8 mouse cellular contexts compared by ENCODE assay signal in the genomic region with DNA sequence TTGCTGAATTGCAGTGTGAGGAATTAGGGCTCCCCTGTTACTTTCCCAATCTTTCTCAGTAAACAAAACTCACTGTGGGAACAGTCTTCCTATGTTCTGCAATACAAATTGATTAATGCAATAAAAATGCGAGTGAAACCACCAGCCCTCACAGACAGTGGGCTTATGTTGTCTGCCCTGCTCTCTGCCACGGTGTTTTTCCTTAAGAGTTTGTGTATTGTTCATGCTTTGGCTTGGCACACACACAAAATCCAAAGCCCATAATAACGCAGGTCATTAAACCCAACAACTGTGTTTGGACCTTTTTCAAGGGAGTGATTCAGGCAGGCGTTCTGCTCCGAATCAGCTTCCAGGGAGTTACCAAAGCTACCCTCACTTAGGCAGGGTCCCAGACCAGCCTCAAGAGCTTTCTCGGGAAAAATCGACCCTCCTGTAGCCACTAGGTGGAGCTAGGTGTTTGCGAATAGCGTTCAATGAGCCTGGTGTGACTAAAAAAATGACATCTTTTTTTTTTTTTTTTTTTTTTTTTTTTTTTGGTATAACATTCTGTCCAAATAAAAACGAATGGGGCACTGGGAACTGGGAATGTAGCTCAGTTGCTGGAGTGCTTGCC. TPM values are rescaled to one million over a fixed set of nuclear protein-coding genes. Genes with fewer than 3 reads are reported as not detected.
A peak's percentile ranks its signal among the peaks of the same experiment; 100 is the strongest.
DNase-seq lines count a peak whose midpoint lies in the region; ATAC-seq and TF ChIP-seq lines count a peak whose summit lies in the region.

No protein-coding gene starts in this region.

- peak; percentile 82 for TF ChIP-seq CTCF in midbrain, postnatal 0 days (IDR thresholded peaks at IDR 0.05)

- DNase-seq in 3T3-L1 (ENCODE audit: low read depth, low spot score) (peak; percentile 88), NIH3T3 (ENCODE audit: low read depth) (peak; percentile 91)
- peak; percentile 63 to 75 for DNase-seq in cerebellum, postnatal 25 days
- peak; percentile 66 for DNase-seq in gastrocnemius, adult 18-20 months (ENCODE audit: low spot score)
- DNase-seq in left cerebral cortex, postnatal 4 days = peak; percentile 67
- peak; percentile 84 for DNase-seq in midbrain, postnatal 0 days (ENCODE audit: low spot score)
- DNase-seq in splenic B cell, adult 2 months (ENCODE audit: low read depth, low spot score) = peak; percentile 67

- intact Hi-C loops in left cerebral cortex, postnatal 4 days (cut with DNase I) = no loop called here

- H3K27ac ChIP-seq in intestine, embryonic 16.5 days (ENCODE audit: low read length) = no peak overlapping the region
- H3K27ac ChIP-seq in midbrain, postnatal 0 days (ENCODE audit: low read depth, low read length) = no peak overlapping the region

- 13% methylated on average over 10 of the region's 10 CpGs for WGBS in intestine, embryonic 16.5 days
- WGBS in midbrain, postnatal 0 days = 15% methylated on average over 10 of the region's 10 CpGs

- no peaks in the 10 kb centered on the region for H3K36me3 ChIP-seq in intestine, embryonic 16.5 days (ENCODE audit: control insufficient read depth, insufficient read depth, low read length)
- no peaks in the 10 kb centered on the region for H3K36me3 ChIP-seq in midbrain, postnatal 0 days (ENCODE audit: insufficient read depth, low read length)
- no peaks in the 10 kb centered on the region for H3K36me3 ChIP-seq in splenic B cell, adult 2 months (ENCODE audit: control insufficient read depth, insufficient read depth, low read length, poor library complexity, severe bottlenecking)

- peak; percentile 21; the same call in 1 of the 2 replicates for ATAC-seq in intestine, embryonic 16.5 days
- no peak for ATAC-seq in midbrain, postnatal 0 days (ENCODE audit: low FRiP score)

- no peak overlapping the region for H3K9ac ChIP-seq in intestine, embryonic 16.5 days (ENCODE audit: low read depth, low read length)
- H3K9ac ChIP-seq in midbrain, postnatal 0 days (replicated peaks; ENCODE audit: low read length, poor library complexity, severe bottlenecking) = no peak overlapping the region

- H3K27me3 ChIP-seq in intestine, embryonic 16.5 days (replicated peaks; ENCODE audit: control insufficient read depth, insufficient read depth, low read length) = no peaks in the 10 kb centered on the region
- H3K27me3 ChIP-seq in midbrain, postnatal 0 days (ENCODE audit: insufficient read depth, low read length) = peaks cover 3% of the 10 kb centered on the region; the same call in 1 of the 2 replicates
- H3K27me3 ChIP-seq in splenic B cell, adult 2 months (ENCODE audit: control insufficient read depth, insufficient read depth, low read length, poor library complexity, severe bottlenecking) = no peaks in the 10 kb centered on the region

- no peaks in the 10 kb centered on the region for H3K9me3 ChIP-seq in intestine, embryonic 16.5 days (ENCODE audit: control insufficient read depth, low read length)
- no peaks in the 10 kb centered on the region for H3K9me3 ChIP-seq in midbrain, postnatal 0 days (ENCODE audit: low read length)

- no peak overlapping the region for H3K4me3 ChIP-seq in intestine, embryonic 16.5 days (ENCODE audit: low read length)
- no peak overlapping the region for H3K4me3 ChIP-seq in midbrain, postnatal 0 days (ENCODE audit: low read depth, low read length)

- 0 out of 2 replicates have a peak, but pooled peaks cover 3% of the 10 kb centered on the region for H3K4me1 ChIP-seq in intestine, embryonic 16.5 days (ENCODE audit: control insufficient read depth, insufficient read depth, low read length)
- H3K4me1 ChIP-seq in midbrain, postnatal 0 days (ENCODE audit: insufficient read depth, low read length) = no peaks in the 10 kb centered on the region

- H3K4me2 ChIP-seq in intestine, embryonic 16.5 days (ENCODE audit: low read depth, low read length) = no peak overlapping the region
- no peak overlapping the region for H3K4me2 ChIP-seq in midbrain, postnatal 0 days (ENCODE audit: low read depth, low read length, poor library complexity, severe bottlenecking)

RNA-seq across cellular contexts. Expression of a gene that starts 36.1 kb away (rescaled TPM):
- total RNA-seq in gastrocnemius, adult 18-20 months (2021) = 1 to 10 TPM in 1 of 2 experiments, under 1 TPM in 1; 0.82 to 1.7 TPM
- polyA plus RNA-seq in intestine, embryonic 16.5 days (2015; fragmentation: Nextera tagmentation; extraction: Ambion mirVana) = 0.16 and 0.18 TPM in 2 replicates
- 10 to 100 TPM; 10.6 to 11.7 TPM for total RNA-seq in left cerebral cortex, postnatal 4 days (2021)
- 4.1 and 5.1 TPM in 2 replicates for total RNA-seq in midbrain, postnatal 0 days (2014; rRNA removed)
- 2.2 and 2.6 TPM in 2 replicates for polyA plus RNA-seq in midbrain, postnatal 0 days (2015; fragmentation: Nextera tagmentation; extraction: Ambion mirVana)

RNA-seq across cellular contexts. Expression of a gene that starts 46.5 kb away (rescaled TPM):
- total RNA-seq in gastrocnemius, adult 18-20 months (2021) = 1 to 10 TPM; 6.6 to 9.4 TPM
- polyA plus RNA-seq in intestine, embryonic 16.5 days (2015; fragmentation: Nextera tagmentation; extraction: Ambion mirVana) = 203 and 218 TPM in 2 replicates
- total RNA-seq in left cerebral cortex, postnatal 4 days (2021) = 10 to 100 TPM; 42.5 to 43.0 TPM
- 38.1 and 41.9 TPM in 2 replicates for total RNA-seq in midbrain, postnatal 0 days (2014; rRNA removed)
- 63.2 and 65.1 TPM in 2 replicates for polyA plus RNA-seq in midbrain, postnatal 0 days (2015; fragmentation: Nextera tagmentation; extraction: Ambion mirVana)
